Mouse (Mus musculus) G1E (cell line): ENCODE results near the gene Cnbd2. TPM values are rescaled to one million over a fixed set of nuclear protein-coding genes. Genes with fewer than 3 reads are reported as not detected.

Experiments used
- ATAC-seq: 2 replicates; pipeline ENCODE4 v1.8.0; 2016; ENCODE audit warnings: mild to moderate bottlenecking; ENCODE audit not compliant: insufficient number of reproducible peaks, poor library complexity, low FRiP score, severe bottlenecking; ENCODE audit errors: extremely low read depth
- DNase-seq: peaks from one replicate; pipeline ENCODE4 v3.0.0; 2012; ENCODE audit warnings: low spot score
- H3K27me3 ChIP-seq: 2 replicates; pipeline ENCODE4 v1.6.1; 2012; ENCODE audit warnings: mild to moderate bottlenecking, low read length, inconsistent platforms; ENCODE audit not compliant: insufficient read depth
- H3K36me3 ChIP-seq: replicated peaks from 2 replicates; pipeline ENCODE3; 2012; ENCODE audit warnings: mild to moderate bottlenecking, inconsistent platforms
- H3K4me1 ChIP-seq: 2 replicates; pipeline ENCODE4 v1.6.1; 2012; ENCODE audit warnings: low read depth, low read length, inconsistent platforms, mixed read lengths; ENCODE audit not compliant: insufficient read depth
- H3K4me3 ChIP-seq: 2 replicates; pipeline ENCODE4 v1.5.1; 2012; ENCODE audit warnings: low read depth, mild to moderate bottlenecking, inconsistent platforms, low read length, moderate library complexity, mixed read lengths
- H3K9me3 ChIP-seq: replicated peaks from 2 replicates; pipeline ENCODE4 v1.6.1; 2012; ENCODE audit warnings: inconsistent platforms
- CTCF ChIP-seq: IDR thresholded peaks from 2 replicates; pipeline ENCODE4 v1.5.1; 2012; ENCODE audit warnings: low read depth, low read length, inconsistent platforms, mixed read lengths
- GATA1 ChIP-seq: IDR thresholded peaks from 2 replicates; pipeline ENCODE4 v1.6.1; 2012; ENCODE audit warnings: borderline replicate concordance, low read length, inconsistent platforms, mixed read lengths
- GATA2 ChIP-seq: IDR thresholded peaks from 2 replicates; pipeline ENCODE4 v1.6.1; 2012; ENCODE audit warnings: low read depth, low read length, inconsistent platforms, borderline replicate concordance
- POLR2AphosphoS5 ChIP-seq: IDR thresholded peaks from 2 replicates; pipeline ENCODE4 v1.6.1; 2012; ENCODE audit warnings: low read depth, low read length, inconsistent platforms; ENCODE audit not compliant: insufficient replicate concordance
- TAL1 ChIP-seq: conservative IDR thresholded peaks from 2 replicates; pipeline ENCODE4 v1.6.1; 2012; ENCODE audit warnings: low read depth, low read length, inconsistent platforms, mixed read lengths
- polyA plus RNA-seq: library from polyadenylated mRNA; stranded (reverse); fragments of >175 nt; gene quantifications from 2 replicates; pipeline ENCODE4 v1.2.3, GENCODE M21; 2012
- total RNA-seq, 2 experiments: library from RNA; stranded (forward) in 1 of 2; stranded (reverse) in 1 of 2; fragments of 200-1000 nt in 1 of 2; fragments of >200 nt in 1 of 2; fragmentation: Nextera tagmentation in 1 of 2; gene quantifications; 2 replicates each; pipeline ENCODE4 v1.2.3; 2014 to 2017

Gene Cnbd2
- total and polyA plus RNA-seq, 3 experiments: 1.4 to 22.6 (median 11.5) TPM

DNA sequence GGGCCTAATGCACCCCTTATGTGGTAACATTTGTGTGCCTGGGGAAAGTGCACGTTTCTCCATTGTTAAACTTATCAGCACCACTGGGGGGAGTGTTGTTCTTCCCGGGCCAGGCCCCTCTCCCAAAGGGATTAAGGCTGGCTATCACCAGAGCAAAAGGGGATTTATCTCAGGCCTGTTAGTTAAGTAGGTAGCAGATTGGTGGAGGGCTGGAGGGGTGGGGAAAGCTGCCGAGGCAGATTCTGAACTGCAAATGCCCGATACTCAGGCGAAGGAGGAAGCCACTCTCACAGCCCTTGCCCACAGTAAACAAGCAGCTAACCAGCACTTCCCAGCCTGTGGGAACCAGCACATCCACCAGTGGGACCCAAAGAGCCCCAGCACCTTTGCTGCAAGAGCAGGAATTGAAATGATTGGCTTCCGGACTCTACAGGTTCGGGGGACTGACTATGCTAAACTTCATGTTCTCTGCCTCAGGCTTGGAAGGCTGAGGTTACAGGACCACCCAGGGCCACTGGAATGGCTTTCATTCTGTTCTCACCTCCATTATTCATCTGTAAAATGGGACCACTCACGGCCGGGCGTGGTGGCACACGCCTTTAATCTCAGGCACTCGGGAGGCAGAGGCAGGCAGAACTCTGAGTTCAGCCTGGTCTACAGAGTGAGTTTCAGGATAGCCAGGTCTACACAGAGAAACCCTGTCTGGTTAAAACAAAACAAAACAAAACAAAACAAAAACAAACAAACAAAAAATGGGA lies 32.9 kb downstream of the Cnbd2 start:
- DNase-seq (peak; percentile 27), ATAC-seq (no peak)
- TF ChIP-seq POLR2AphosphoS5 (no peak), CTCF (no peak), GATA1 (no peak), GATA2 (no peak), TAL1 (no peak)

GRCm38 (mm10) chr2:156348812-156349211 lies 36.7 kb downstream of the Cnbd2 start:
- DNase-seq (no peak), ATAC-seq (no peak)
- no peaks in the 10 kb centered on the region for H3K9me3 ChIP-seq
- H3K27me3 ChIP-seq: no peaks in the 10 kb centered on the region
- no peak overlapping the region for H3K4me3 ChIP-seq
- H3K4me1 ChIP-seq: peaks cover 14% of the 10 kb centered on the region
- no peak for TF ChIP-seq GATA1
- no peak for TF ChIP-seq GATA2
- no peak for TF ChIP-seq CTCF
- no peak for TF ChIP-seq TAL1
- TF ChIP-seq POLR2AphosphoS5: no peak
- H3K36me3 ChIP-seq: no peaks in the 10 kb centered on the region

More for the DNA sequence above, 32.9 kb downstream of the Cnbd2 start:
- Histone ChIP-seq H3K36me3 (peaks cover 23% of the 10 kb centered on the region), H3K4me1 (peaks cover 4% of the 10 kb centered on the region), H3K9me3 (no peaks in the 10 kb centered on the region), H3K4me3 (no peak overlapping the region), H3K27me3 (no peaks in the 10 kb centered on the region)

DNA sequence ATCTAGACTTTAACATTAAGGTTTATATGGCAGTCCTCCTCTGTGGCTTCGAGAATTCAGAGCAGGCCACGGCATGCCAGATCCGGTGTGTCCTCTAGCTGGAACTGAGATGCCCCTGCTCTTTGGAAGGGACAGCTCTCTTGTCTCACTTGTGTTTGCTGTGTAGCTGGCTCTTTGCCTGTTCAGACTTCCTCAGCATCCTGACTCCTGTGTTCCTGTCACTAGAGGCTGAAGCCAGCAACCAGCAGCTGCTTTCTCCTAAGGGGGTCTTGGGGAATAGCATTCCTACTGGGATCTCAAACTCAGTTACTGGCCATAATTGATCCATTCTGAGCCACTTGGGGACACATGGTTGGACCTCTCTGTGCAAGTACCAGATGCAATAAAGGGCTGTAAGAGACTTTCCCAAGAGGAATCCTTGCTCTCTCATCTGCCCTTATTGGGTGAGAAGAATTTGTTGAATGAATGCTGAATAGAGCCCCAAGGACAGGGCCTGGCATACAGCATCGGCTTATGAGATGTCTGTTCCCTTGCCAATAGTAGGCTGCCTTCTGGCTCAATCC lies 37.3 kb downstream of the Cnbd2 start:
- ATAC-seq: no peak
- Histone ChIP-seq H3K27me3 (no peaks in the 10 kb centered on the region), H3K4me1 (peaks cover 14% of the 10 kb centered on the region), H3K36me3 (no peaks in the 10 kb centered on the region), H3K9me3 (no peaks in the 10 kb centered on the region), H3K4me3 (no peak overlapping the region)
- TF ChIP-seq TAL1: no peak
- no peak for TF ChIP-seq GATA2
- TF ChIP-seq CTCF: no peak
- TF ChIP-seq GATA1: no peak
- DNase-seq: no peak

DNA sequence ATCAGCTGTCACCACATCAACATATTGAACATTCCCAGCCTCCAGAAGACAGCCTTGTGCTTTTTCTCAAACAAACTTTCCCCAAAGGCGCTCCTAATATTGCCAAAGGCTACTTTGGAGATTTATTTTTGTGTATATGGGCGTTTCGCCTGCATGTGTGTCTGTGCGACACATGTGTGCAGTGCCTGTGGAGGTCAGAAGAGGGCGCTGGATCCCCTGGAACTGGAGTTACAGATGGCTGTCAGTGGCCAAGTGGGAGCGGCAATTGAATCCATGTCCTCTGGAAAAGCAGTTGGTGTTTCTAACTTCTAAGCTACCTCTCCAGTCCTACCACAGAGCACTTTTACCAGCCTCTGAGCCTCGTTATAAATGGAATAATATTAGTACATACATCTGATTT lies 39.1 kb downstream of the Cnbd2 start:
- no peaks in the 10 kb centered on the region for H3K9me3 ChIP-seq
- no peaks in the 10 kb centered on the region for H3K27me3 ChIP-seq
- no peak for DNase-seq
- TF ChIP-seq GATA1: no peak
- TF ChIP-seq CTCF: no peak
- TF ChIP-seq GATA2: no peak
- H3K4me1 ChIP-seq: peaks cover 10% of the 10 kb centered on the region
- ATAC-seq: no peak
- no peak overlapping the region for H3K4me3 ChIP-seq
- H3K36me3 ChIP-seq: no peaks in the 10 kb centered on the region

GRCm38 (mm10) chr2:156352413-156353165 lies 40.5 kb downstream of the Cnbd2 start:
- Histone ChIP-seq H3K4me1 (peaks cover 10% of the 10 kb centered on the region), H3K4me3 (no peak overlapping the region), H3K9me3 (no peaks in the 10 kb centered on the region), H3K36me3 (no peaks in the 10 kb centered on the region), H3K27me3 (no peaks in the 10 kb centered on the region)
- ATAC-seq (no peak), DNase-seq (no peak)
- TF ChIP-seq GATA1 (no peak), CTCF (no peak), TAL1 (no peak), POLR2AphosphoS5 (no peak), GATA2 (no peak)

DNA sequence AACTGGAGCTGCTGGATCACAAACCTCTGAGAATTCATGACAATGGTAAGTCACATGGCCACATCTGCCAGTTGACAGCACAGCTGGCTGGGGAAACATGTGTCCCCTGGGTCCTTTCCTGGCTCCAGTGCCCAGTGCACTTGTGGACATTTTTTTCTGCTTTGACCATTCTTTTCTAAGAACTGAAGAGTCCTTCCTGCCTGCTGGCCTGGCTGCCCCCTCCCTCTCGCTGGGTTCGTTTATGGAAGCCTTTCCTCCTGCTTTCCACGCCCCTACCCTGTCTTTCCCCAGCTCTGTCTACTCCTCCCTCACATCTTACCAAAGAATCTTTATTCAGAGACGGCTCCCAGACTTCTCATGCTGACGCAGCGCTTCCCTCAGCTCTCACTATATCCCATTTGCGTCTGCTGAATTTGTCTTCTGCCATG lies 41.2 kb downstream of the Cnbd2 start:
- Histone ChIP-seq H3K4me1 (peaks cover 10% of the 10 kb centered on the region), H3K9me3 (no peaks in the 10 kb centered on the region), H3K4me3 (no peak overlapping the region), H3K27me3 (no peaks in the 10 kb centered on the region), H3K36me3 (no peaks in the 10 kb centered on the region)
- no peak for DNase-seq
- TF ChIP-seq GATA1 (no peak), CTCF (no peak), GATA2 (no peak)
- ATAC-seq: no peak
